Mouse (Mus musculus): Measurements from ENCODE around the gene Plin2. TPM values are rescaled to one million over a fixed set of nuclear protein-coding genes. Genes with fewer than 3 reads are reported as not detected.
"Not testable (repeated sequence)": the region's sequence is repeated elsewhere in the genome, so short reads cannot be mapped to it uniquely, and the experiment has no call there.

Gene Plin2
- polyA plus RNA-seq, 1 experiment from 2014 or later = 152 TPM

- 81% methylated on average over 1 of the region's 1 CpGs for WGBS
- not testable (repeated sequence) for ATAC-seq (ENCODE audit: low read depth)
Observed at GRCm38 (mm10) chr4:86622532-86622931, 47.3 kb downstream of the Plin2 start.

GRCm38 (mm10) chr4:86622116-86622515 lies 47.7 kb downstream of the Plin2 start:
- Histone ChIP-seq H3K4me1 (replicated peaks; ENCODE audit: control insufficient read depth, insufficient read depth, low read length) (no peaks in the 10 kb centered on the region), H3K9ac (ENCODE audit: low read length) (no peak overlapping the region), H3K27me3 (ENCODE audit: control insufficient read depth, insufficient read depth, low read depth, low read length) (no peaks in the 10 kb centered on the region), H3K36me3 (ENCODE audit: control insufficient read depth, insufficient read depth, low read length) (no peaks in the 10 kb centered on the region), H3K4me3 (ENCODE audit: low read length) (no peak overlapping the region), H3K9me3 (ENCODE audit: control insufficient read depth, low read length) (no peaks in the 10 kb centered on the region), H3K27ac (ENCODE audit: low read length) (no peak overlapping the region), H3K4me2 (ENCODE audit: low read depth, low read length) (no peak overlapping the region)
- no peak for ATAC-seq (ENCODE audit: low read depth)
- WGBS = 49% methylated on average over 3 of the region's 3 CpGs

More at GRCm38 (mm10) chr4:86622532-86622931, 47.3 kb downstream of the Plin2 start:
- H3K4me1 ChIP-seq (replicated peaks; ENCODE audit: control insufficient read depth, insufficient read depth, low read length); H3K27me3 ChIP-seq (ENCODE audit: control insufficient read depth, insufficient read depth, low read depth, low read length); H3K4me2 ChIP-seq (ENCODE audit: low read depth, low read length); H3K27ac ChIP-seq (ENCODE audit: low read length); H3K9ac ChIP-seq (ENCODE audit: low read length); H3K36me3 ChIP-seq (ENCODE audit: control insufficient read depth, insufficient read depth, low read length); H3K4me3 ChIP-seq (ENCODE audit: low read length); H3K9me3 ChIP-seq (ENCODE audit: control insufficient read depth, low read length): not testable (repeated sequence)

- WGBS = 60% methylated on average over 2 of the region's 2 CpGs
- Histone ChIP-seq H3K4me3 (ENCODE audit: low read length) (no peak overlapping the region), H3K9me3 (ENCODE audit: control insufficient read depth, low read length) (no peaks in the 10 kb centered on the region), H3K4me2 (ENCODE audit: low read depth, low read length) (no peak overlapping the region), H3K4me1 (replicated peaks; ENCODE audit: control insufficient read depth, insufficient read depth, low read length) (no peaks in the 10 kb centered on the region), H3K9ac (ENCODE audit: low read length) (no peak overlapping the region), H3K36me3 (ENCODE audit: control insufficient read depth, insufficient read depth, low read length) (no peaks in the 10 kb centered on the region), H3K27ac (ENCODE audit: low read length) (no peak overlapping the region), H3K27me3 (ENCODE audit: control insufficient read depth, insufficient read depth, low read depth, low read length) (no peaks in the 10 kb centered on the region)
- no peak for ATAC-seq (ENCODE audit: low read depth)
Observed at GRCm38 (mm10) chr4:86620506-86620905, 49.4 kb downstream of the Plin2 start.

- Histone ChIP-seq H3K4me3 (ENCODE audit: low read length) (peak overlapping the region; percentile 95), H3K9ac (ENCODE audit: low read length) (peak overlapping the region; percentile 63), H3K27ac (ENCODE audit: low read length) (peak overlapping the region; percentile 65), H3K36me3 (ENCODE audit: control insufficient read depth, insufficient read depth, low read length) (no peaks in the 10 kb centered on the region), H3K4me2 (ENCODE audit: low read depth, low read length) (peak overlapping the region; percentile 58), H3K27me3 (ENCODE audit: control insufficient read depth, insufficient read depth, low read depth, low read length) (no peaks in the 10 kb centered on the region), H3K4me1 (replicated peaks; ENCODE audit: control insufficient read depth, insufficient read depth, low read length) (peaks cover 6% of the 10 kb centered on the region; the same call in 1 of the 2 replicates), H3K9me3 (ENCODE audit: control insufficient read depth, low read length) (no peaks in the 10 kb centered on the region)
- ATAC-seq (ENCODE audit: low read depth) = no peak
- WGBS = 32% methylated on average over 8 of the region's 8 CpGs
Observed at GRCm38 (mm10) chr4:86612289-86612620, 57.6 kb downstream of the Plin2 start.

GRCm38 (mm10) chr4:86611524-86612288 lies 58.2 kb downstream of the Plin2 start, which contains the start of gene Haus6:
TSS of gene Haus6 (minus strand) at chr4:86612055.
- H3K4me1 ChIP-seq (replicated peaks; ENCODE audit: control insufficient read depth, insufficient read depth, low read length) = peaks cover 6% of the 10 kb centered on the region; the same call in 1 of the 2 replicates
- under 1% methylated on average over 59 of the region's 59 CpGs for WGBS

More at GRCm38 (mm10) chr4:86611524-86612288, 58.2 kb downstream of the Plin2 start, which contains the start of gene Haus6:
- peak within 1 kb of the TSS; percentile 95 for H3K4me3 ChIP-seq (ENCODE audit: low read length)
- no peaks in the 10 kb centered on the region for H3K9me3 ChIP-seq (ENCODE audit: control insufficient read depth, low read length)
- H3K4me2 ChIP-seq (ENCODE audit: low read depth, low read length) = peak within 1 kb of the TSS; percentile 80
- H3K27ac ChIP-seq (ENCODE audit: low read length) = peak within 1 kb of the TSS; percentile 65
- peak within 1 kb of the TSS; percentile 92 for H3K9ac ChIP-seq (ENCODE audit: low read length)
- ATAC-seq (ENCODE audit: low read depth) = peak; percentile 100
- H3K27me3 ChIP-seq (ENCODE audit: control insufficient read depth, insufficient read depth, low read depth, low read length) = no peaks in the 10 kb centered on the region
- H3K36me3 ChIP-seq (ENCODE audit: control insufficient read depth, insufficient read depth, low read length) = no peaks in the 10 kb centered on the region

Other genes with a start within 250 kb of the Plin2 start
- not detected in 2 replicates for gene Saxo1, start 111.7 kb downstream of the Plin2 start, polyA plus RNA-seq (2015; fragmentation: Nextera tagmentation; extraction: Ambion mirVana)
- 97.0 and 98.6 TPM in 2 replicates for gene Rraga, start 94.4 kb downstream of the Plin2 start, polyA plus RNA-seq (2015; fragmentation: Nextera tagmentation; extraction: Ambion mirVana)
- gene Haus6, start 58.0 kb downstream of the Plin2 start, polyA plus RNA-seq (2015; fragmentation: Nextera tagmentation; extraction: Ambion mirVana) = 18.1 and 21.2 TPM in 2 replicates
- gene Dennd4c, start 78.5 kb upstream of the Plin2 start, polyA plus RNA-seq (2015; fragmentation: Nextera tagmentation; extraction: Ambion mirVana) = 6.6 and 7.5 TPM in 2 replicates
- 689 and 723 TPM in 2 replicates for gene Rps6, start 187.4 kb upstream of the Plin2 start, polyA plus RNA-seq (2015; fragmentation: Nextera tagmentation; extraction: Ambion mirVana)
- gene Acer2, start 204.3 kb upstream of the Plin2 start, polyA plus RNA-seq (2015; fragmentation: Nextera tagmentation; extraction: Ambion mirVana) = 37.2 and 37.6 TPM in 2 replicates